Mouse (Mus musculus) E14TG2a.4 (cell line): ENCODE data around the gene Pcsk5.

Experiments used
- CTCF ChIP-seq: conservative IDR thresholded peaks from 2 replicates; pipeline ENCODE4 v1.5.1; 2014; ENCODE audit warnings: low read length
- POU5F1 ChIP-seq: IDR thresholded peaks from 2 replicates; pipeline ENCODE4 v1.6.1; 2014; ENCODE audit warnings: low read length, borderline replicate concordance

- TF ChIP-seq CTCF = no peak
- no peak for TF ChIP-seq POU5F1
Measured at GRCm38 (mm10) chr19:17866317-17866891, 29.0 kb upstream of the Pcsk5 start.
